Mouse (Mus musculus): ENCODE results near the gene D6Wsu163e. TPM values are rescaled to one million over a fixed set of nuclear protein-coding genes. Genes with fewer than 3 reads are reported as not detected.

Gene D6Wsu163e
- 12.6 and 15.1 TPM in 2 replicates for polyA plus RNA-seq (2016; fragmentation: Nextera tagmentation; extraction: Ambion mirVana)

DNA sequence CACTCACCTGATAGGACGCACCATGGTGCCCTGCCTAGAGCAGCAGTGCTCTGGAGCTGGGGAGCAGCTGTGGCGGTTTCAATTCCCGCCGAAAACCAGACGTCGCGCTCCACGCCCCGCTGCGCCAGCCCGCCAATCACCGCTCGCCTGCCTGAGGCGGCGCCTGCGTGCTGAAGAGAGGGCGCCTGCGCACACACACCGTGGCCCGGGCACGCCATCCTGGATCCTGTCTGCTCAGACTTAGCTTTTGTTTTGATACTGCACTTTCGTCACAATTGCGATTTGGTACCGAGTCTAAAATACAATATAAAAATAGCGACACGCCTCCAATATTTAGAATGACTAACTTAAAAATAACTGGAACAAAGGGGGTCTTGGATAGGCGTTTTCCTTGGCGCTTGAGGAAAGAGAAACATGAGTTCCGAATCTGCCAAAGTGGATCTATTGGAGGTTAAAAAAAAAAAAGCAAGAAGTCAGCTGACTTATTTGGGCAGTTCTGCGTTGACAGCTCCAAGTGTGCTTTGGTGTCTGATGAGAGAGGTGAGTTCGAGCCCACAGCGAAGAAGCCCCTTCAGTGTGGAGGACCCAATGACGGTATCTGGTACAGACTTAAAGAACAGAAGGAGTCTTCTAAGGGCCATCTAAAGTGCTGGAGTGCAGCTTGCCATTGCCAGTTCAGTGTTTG is at the start of gene D6Wsu163e, which contains the start of gene Rad51ap1:
TSS of gene D6Wsu163e (plus strand) at position 476 of the 685 bp plus-strand sequence.
TSS of gene Rad51ap1 (minus strand) at position 101 of the 685 bp plus-strand sequence.
- no peaks in the 10 kb centered on the region for H3K27me3 ChIP-seq
- peaks cover 4% of the 10 kb centered on the region; the same call in 1 of the 2 replicates for H3K36me3 ChIP-seq
- under 1% methylated on average over 33 of the region's 33 CpGs for WGBS
- no peak within 1 kb of the TSS for H3K27ac ChIP-seq
- H3K4me3 ChIP-seq (replicated peaks) = peak within 1 kb of the TSS; percentile 75
- H3K9ac ChIP-seq (replicated peaks) = peak within 1 kb of the TSS; percentile 84
- peak within 1 kb of the TSS; percentile 95 for H3K4me2 ChIP-seq
- H3K9me3 ChIP-seq = no peaks in the 10 kb centered on the region
- H3K4me1 ChIP-seq (replicated peaks) = peaks cover 30% of the 10 kb centered on the region
- ATAC-seq (ENCODE audit: insufficient number of reproducible peaks, insufficient read depth, low FRiP score, low TSS enrichment, low read depth) = peak; percentile 95

DNA sequence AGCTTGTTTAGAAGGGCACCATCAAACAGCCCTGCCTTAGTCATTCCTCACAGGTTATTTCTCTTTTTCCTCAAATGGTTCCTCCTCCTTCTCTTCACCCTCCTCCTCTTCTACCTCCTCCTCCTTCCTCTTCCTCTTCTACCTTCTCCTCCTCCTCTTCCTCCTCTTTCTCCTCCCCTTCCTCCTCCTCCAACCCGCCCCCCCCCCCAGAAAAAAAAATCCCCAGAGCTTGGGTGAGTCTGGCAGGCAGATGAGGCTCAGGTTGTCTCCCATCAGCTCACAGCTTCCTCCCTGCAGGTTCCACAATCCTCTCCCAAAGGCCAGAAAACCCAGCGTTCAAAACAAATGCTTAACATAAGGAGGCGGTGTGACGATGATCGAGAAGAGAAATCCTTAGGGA is 32.4 kb upstream of the D6Wsu163e start:
- no peaks in the 10 kb centered on the region for H3K27me3 ChIP-seq
- H3K36me3 ChIP-seq = no peaks in the 10 kb centered on the region
- H3K27ac ChIP-seq = no peak overlapping the region
- no peak for ATAC-seq (ENCODE audit: insufficient number of reproducible peaks, insufficient read depth, low FRiP score, low TSS enrichment, low read depth)
- no peaks in the 10 kb centered on the region for H3K9me3 ChIP-seq
- H3K4me3 ChIP-seq (replicated peaks) = no peak overlapping the region
- 76% methylated on average over 4 of the region's 5 CpGs for WGBS
- H3K9ac ChIP-seq (replicated peaks) = no peak overlapping the region
- no peak overlapping the region for H3K4me2 ChIP-seq
- no peaks in the 10 kb centered on the region for H3K4me1 ChIP-seq (replicated peaks)

DNA sequence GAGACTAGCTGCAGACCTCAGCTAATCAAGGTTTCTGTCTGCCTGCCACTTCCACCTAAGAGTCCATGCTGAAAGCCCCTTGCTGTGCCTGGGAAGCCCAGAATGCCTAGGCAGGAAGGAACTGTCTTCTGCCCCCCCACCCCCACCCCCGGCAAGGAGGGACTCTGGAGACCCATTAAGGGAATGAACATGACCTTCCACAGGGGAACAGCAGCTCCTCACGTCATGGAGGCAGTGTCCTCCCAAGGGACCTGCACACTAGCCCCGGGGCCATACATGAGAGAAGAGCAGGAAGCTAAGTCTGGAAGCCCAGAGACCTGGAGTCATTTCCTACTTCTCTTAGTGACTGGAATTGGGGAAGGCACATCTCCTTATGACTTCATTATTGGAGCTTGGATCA is 31.9 kb upstream of the D6Wsu163e start:
- no peak for ATAC-seq (ENCODE audit: insufficient number of reproducible peaks, insufficient read depth, low FRiP score, low TSS enrichment, low read depth)
- no peak overlapping the region for H3K27ac ChIP-seq
- H3K4me2 ChIP-seq = no peak overlapping the region
- H3K4me1 ChIP-seq (replicated peaks) = no peaks in the 10 kb centered on the region
- H3K4me3 ChIP-seq (replicated peaks) = no peak overlapping the region
- no peaks in the 10 kb centered on the region for H3K27me3 ChIP-seq
- WGBS = 75% methylated on average over 3 of the region's 3 CpGs
- H3K9me3 ChIP-seq = no peaks in the 10 kb centered on the region
- H3K9ac ChIP-seq (replicated peaks) = no peak overlapping the region
- no peaks in the 10 kb centered on the region for H3K36me3 ChIP-seq

DNA sequence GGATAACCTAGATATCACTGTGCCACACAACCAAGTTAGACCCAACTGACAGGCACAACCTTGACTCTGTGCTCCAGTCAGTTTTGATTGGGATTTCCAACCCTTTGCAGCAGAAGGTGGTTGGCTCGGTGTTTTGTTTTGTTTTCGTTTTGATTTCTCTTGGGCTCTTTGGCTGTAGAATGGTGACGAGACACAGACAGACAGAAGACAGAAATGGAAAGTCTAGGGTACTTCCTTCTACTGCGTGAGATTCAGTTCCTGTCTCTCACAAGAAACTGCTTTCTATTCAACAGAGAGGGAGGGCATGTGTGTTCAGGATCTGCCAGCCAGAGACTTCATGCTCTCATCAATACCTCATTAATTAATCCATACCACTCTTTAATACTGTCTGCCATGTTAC is 29.0 kb upstream of the D6Wsu163e start:
- Histone ChIP-seq H3K4me1 (replicated peaks) (no peaks in the 10 kb centered on the region), H3K36me3 (no peaks in the 10 kb centered on the region), H3K27ac (no peak overlapping the region), H3K4me2 (no peak overlapping the region), H3K27me3 (no peaks in the 10 kb centered on the region), H3K9ac (replicated peaks) (no peak overlapping the region), H3K9me3 (no peaks in the 10 kb centered on the region), H3K4me3 (replicated peaks) (no peak overlapping the region)
- no peak for ATAC-seq (ENCODE audit: insufficient number of reproducible peaks, insufficient read depth, low FRiP score, low TSS enrichment, low read depth)
- WGBS = 80% methylated on average over 4 of the region's 4 CpGs

DNA sequence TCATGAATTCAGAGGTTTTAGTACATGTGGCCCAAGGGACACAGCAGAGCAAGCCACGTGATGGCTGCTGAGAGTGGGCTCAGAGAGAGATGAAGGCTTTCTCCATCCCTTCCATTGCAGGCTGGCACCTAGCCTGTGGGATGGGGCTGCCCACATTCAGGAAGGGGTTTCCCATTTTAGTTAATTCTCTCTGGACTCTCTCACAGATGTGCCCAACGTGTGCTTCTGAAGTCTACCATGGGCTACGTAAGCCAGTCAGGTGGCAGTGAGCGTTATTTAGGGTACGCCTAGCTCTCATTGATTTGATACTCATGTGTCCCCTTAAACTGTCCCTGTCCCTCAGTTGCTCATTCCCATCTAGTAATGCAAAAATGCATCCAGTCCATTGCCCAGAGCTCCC is 24.8 kb upstream of the D6Wsu163e start:
- WGBS = 77% methylated on average over 5 of the region's 5 CpGs

DNA sequence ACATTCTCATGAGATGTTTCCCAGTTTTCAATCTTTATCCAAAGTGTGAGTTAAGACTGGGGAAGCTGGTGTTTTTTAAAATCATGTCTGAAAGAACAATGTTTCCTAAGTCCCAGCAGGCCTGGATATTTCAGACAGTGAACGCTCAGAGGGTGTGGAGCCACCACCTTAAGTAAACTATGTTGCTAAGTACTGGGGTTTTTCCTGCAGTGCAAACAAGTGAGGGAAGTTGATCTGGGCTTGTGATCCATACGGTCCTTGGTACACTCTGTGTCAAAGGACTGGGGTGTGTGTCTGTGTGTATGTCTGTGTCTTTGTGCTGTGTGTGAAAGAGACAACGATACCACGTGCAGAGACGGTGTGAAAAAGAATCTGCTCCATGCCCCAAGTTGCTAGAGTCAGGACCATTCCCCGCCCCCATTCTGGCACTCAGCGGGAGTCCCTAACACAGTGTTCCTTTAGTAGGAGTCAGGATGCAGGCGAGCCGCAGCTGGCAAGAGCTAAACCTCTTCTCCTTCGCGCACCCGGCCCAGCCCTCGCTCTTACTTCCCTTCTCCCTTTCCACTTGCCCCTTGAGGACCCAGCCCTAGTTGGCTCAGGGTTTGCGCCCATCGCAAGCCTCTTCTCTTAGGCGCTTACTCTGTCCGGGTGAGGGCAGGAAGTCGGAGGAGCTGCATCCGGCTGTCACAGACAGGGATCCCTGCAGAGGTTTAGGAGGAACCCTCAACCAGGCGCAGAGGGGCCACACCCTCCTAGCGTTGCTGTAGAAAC is 18.5 kb upstream of the D6Wsu163e start, which contains the start of gene Dyrk4:
TSS of gene Dyrk4 (minus strand) at position 729 of the 771 bp plus-strand sequence.
- Histone ChIP-seq H3K27me3 (0 out of 2 replicates have a peak, but pooled peaks cover 4% of the 10 kb centered on the region), H3K27ac (0 out of 2 replicates have a peak within 1 kb of the TSS, but pooled peaks have one; percentile 7), H3K4me1 (replicated peaks) (no peaks in the 10 kb centered on the region), H3K9ac (replicated peaks) (no peak within 1 kb of the TSS; the same call in 1 of the 2 replicates), H3K4me3 (replicated peaks) (peak within 1 kb of the TSS; percentile 14; the same call in 1 of the 2 replicates), H3K36me3 (peaks cover 42% of the 10 kb centered on the region), H3K4me2 (peak within 1 kb of the TSS; percentile 43), H3K9me3 (no peaks in the 10 kb centered on the region)
- 12% methylated on average over 21 of the region's 21 CpGs for WGBS
- ATAC-seq (ENCODE audit: insufficient number of reproducible peaks, insufficient read depth, low FRiP score, low TSS enrichment, low read depth) = no peak

More for the DNA sequence above, 24.8 kb upstream of the D6Wsu163e start:
- 0 out of 2 replicates have a peak, but pooled peaks cover 4% of the 10 kb centered on the region for H3K27me3 ChIP-seq
- no peak for ATAC-seq (ENCODE audit: insufficient number of reproducible peaks, insufficient read depth, low FRiP score, low TSS enrichment, low read depth)
- no peaks in the 10 kb centered on the region for H3K9me3 ChIP-seq
- no peaks in the 10 kb centered on the region for H3K4me1 ChIP-seq (replicated peaks)
- no peak overlapping the region for H3K4me3 ChIP-seq (replicated peaks)
- H3K9ac ChIP-seq (replicated peaks) = no peak overlapping the region
- H3K4me2 ChIP-seq = no peak overlapping the region
- H3K27ac ChIP-seq = no peak overlapping the region
- no peaks in the 10 kb centered on the region for H3K36me3 ChIP-seq

DNA sequence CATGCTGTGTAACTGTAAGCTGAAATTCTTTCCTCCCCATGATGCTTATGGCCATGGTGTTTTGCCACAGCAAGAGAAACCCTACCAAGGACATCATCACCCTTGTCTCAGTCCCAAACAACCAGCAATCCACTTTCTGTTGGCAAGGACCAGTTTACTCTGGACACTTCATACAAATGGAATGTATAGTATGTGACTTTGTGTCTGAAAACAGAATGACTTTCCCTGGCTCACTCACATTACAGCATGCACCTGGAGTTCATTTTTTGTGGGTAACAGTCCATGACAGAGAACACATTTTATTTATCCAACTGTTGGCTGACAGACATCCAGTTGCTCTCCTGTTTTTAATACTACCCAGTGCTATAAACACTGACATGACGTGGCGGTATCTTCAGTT is 6.9 kb upstream of the D6Wsu163e start:
- Histone ChIP-seq H3K4me2 (no peak overlapping the region), H3K9ac (replicated peaks) (no peak overlapping the region), H3K4me1 (replicated peaks) (peaks cover 7% of the 10 kb centered on the region; the same call in 1 of the 2 replicates), H3K27ac (no peak overlapping the region), H3K27me3 (no peaks in the 10 kb centered on the region), H3K36me3 (peaks cover 58% of the 10 kb centered on the region), H3K4me3 (replicated peaks) (no peak overlapping the region), H3K9me3 (no peaks in the 10 kb centered on the region)
- 78% methylated on average over 2 of the region's 2 CpGs for WGBS
- ATAC-seq (ENCODE audit: insufficient number of reproducible peaks, insufficient read depth, low FRiP score, low TSS enrichment, low read depth) = no peak

DNA sequence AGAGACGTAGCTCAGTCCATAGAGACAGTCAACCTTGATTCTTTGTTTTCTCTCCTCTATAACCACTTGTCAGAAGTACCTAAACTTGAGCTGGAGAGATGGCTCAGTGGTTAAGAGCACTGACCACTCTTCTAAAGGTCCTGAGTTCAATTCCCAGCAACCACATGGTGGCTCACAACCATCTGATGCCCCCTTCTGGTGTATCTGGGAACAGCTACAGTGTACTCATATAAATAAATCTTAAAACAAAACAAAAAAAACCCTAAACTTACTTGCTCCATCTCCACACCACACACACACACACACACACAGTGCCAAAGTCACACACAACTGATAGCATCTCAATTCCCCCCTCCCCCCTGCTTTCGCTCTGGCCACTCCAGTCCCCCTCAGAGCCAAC is 1.7 kb upstream of the D6Wsu163e start:
- WGBS = 82% methylated on average over 2 of the region's 2 CpGs
- peak overlapping the region; percentile 75 for H3K4me3 ChIP-seq (replicated peaks)
- peak overlapping the region; percentile 95 for H3K4me2 ChIP-seq
- no peak overlapping the region for H3K27ac ChIP-seq
- H3K36me3 ChIP-seq = peaks cover 18% of the 10 kb centered on the region
- ATAC-seq (ENCODE audit: insufficient number of reproducible peaks, insufficient read depth, low FRiP score, low TSS enrichment, low read depth) = no peak
- H3K4me1 ChIP-seq (replicated peaks) = peaks cover 30% of the 10 kb centered on the region
- H3K9me3 ChIP-seq = no peaks in the 10 kb centered on the region
- no peaks in the 10 kb centered on the region for H3K27me3 ChIP-seq
- 0 out of 2 replicates have a peak overlapping the region, but pooled peaks have one; percentile 84 for H3K9ac ChIP-seq (replicated peaks)

DNA sequence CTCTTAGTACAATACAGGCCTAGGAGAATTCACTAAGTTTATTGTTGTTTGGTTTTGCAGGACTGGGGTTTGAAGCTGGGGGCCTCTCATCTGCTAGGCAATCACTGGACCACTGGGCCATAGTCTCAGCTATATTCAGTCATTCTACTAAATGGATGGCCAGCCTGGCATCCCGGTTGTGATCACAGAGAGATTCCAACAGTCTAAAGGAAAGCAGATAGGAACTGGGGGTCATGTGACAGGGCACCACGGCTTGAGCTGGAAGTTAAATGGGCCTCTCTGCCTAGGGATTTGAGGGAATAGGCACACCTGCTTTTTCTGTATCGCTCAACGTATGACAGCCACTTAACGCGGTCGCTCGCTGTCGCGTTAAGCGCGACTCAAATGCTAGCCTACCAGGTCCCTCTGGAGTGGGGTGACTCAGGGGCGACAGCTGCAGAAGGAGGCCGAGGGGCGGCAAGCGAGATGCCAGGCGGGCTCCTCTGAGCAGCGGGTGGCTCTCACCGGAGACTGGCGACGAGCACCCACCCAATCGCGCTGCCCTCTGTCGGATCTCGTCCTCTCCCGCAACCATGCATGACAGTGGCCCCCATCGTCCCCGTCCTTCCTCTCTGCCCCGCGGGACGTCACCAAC is 792 bp upstream of the D6Wsu163e start:
- Histone ChIP-seq H3K27me3 (no peaks in the 10 kb centered on the region), H3K9me3 (no peaks in the 10 kb centered on the region), H3K36me3 (peaks cover 10% of the 10 kb centered on the region), H3K4me3 (replicated peaks) (peak overlapping the region; percentile 75), H3K27ac (no peak overlapping the region), H3K9ac (replicated peaks) (peak overlapping the region; percentile 84), H3K4me2 (peak overlapping the region; percentile 95), H3K4me1 (replicated peaks) (peaks cover 30% of the 10 kb centered on the region)
- WGBS = under 1% methylated on average over 31 of the region's 31 CpGs
- ATAC-seq (ENCODE audit: insufficient number of reproducible peaks, insufficient read depth, low FRiP score, low TSS enrichment, low read depth) = no peak; the same call in 1 of the 2 replicates

DNA sequence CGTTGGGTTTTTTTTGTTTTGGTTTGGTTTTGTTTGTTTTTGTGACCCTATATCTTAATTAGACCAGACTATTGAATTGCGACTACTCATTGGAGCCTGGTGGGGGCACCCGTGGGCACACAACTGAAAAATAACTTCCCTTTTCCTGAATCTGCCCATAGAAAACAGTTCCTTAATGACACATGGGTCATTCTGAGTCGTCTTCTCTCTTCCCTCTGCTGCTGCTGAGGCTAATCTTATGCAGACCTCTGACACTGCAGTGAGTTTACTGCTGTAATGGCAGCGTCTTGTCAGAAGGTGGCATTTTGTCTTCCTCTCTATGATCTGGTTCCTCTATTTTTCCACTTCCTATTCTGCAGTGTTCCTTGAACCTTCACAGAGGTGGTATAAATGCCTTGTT is 689 bp downstream of the D6Wsu163e start:
- H3K9ac ChIP-seq (replicated peaks) = 0 out of 2 replicates have a peak overlapping the region, but pooled peaks have one; percentile 84
- 6% methylated on average over 5 of the region's 5 CpGs for WGBS
- ATAC-seq (ENCODE audit: insufficient number of reproducible peaks, insufficient read depth, low FRiP score, low TSS enrichment, low read depth) = no peak
- peak overlapping the region; percentile 95 for H3K4me2 ChIP-seq
- H3K36me3 ChIP-seq = peaks cover 7% of the 10 kb centered on the region; the same call in 1 of the 2 replicates
- no peak overlapping the region for H3K27ac ChIP-seq
- peak overlapping the region; percentile 75 for H3K4me3 ChIP-seq (replicated peaks)
- H3K27me3 ChIP-seq = no peaks in the 10 kb centered on the region
- H3K4me1 ChIP-seq (replicated peaks) = peaks cover 30% of the 10 kb centered on the region
- no peaks in the 10 kb centered on the region for H3K9me3 ChIP-seq

DNA sequence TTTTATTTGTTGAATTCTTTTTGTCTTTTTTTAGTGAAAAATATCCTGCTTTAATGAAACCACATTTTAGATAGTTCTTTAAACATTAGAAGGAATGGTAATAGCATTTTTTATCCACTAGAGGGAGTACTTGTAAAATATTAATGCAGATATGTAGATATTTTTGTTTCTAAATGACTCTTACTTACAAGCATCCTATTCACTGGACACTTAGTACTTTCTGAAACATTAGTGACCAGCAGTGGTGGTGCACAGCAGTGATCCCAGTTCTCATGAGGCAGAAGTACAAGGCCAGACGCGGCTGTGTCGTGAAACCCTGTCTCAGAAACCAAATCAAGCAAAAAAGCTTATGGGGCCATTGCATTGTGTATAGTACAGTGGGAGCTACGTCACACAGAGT is 8.6 kb downstream of the D6Wsu163e start:
- 96% methylated on average over 4 of the region's 4 CpGs for WGBS
- H3K27ac ChIP-seq = no peak overlapping the region
- H3K9ac ChIP-seq (replicated peaks) = no peak overlapping the region
- no peak overlapping the region for H3K4me3 ChIP-seq (replicated peaks)
- no peak for ATAC-seq (ENCODE audit: insufficient number of reproducible peaks, insufficient read depth, low FRiP score, low TSS enrichment, low read depth)
- no peaks in the 10 kb centered on the region for H3K4me1 ChIP-seq (replicated peaks)
- H3K4me2 ChIP-seq = no peak overlapping the region
- peaks cover 17% of the 10 kb centered on the region for H3K36me3 ChIP-seq
- H3K27me3 ChIP-seq = no peaks in the 10 kb centered on the region
- no peaks in the 10 kb centered on the region for H3K9me3 ChIP-seq
